In the genomic region with DNA sequence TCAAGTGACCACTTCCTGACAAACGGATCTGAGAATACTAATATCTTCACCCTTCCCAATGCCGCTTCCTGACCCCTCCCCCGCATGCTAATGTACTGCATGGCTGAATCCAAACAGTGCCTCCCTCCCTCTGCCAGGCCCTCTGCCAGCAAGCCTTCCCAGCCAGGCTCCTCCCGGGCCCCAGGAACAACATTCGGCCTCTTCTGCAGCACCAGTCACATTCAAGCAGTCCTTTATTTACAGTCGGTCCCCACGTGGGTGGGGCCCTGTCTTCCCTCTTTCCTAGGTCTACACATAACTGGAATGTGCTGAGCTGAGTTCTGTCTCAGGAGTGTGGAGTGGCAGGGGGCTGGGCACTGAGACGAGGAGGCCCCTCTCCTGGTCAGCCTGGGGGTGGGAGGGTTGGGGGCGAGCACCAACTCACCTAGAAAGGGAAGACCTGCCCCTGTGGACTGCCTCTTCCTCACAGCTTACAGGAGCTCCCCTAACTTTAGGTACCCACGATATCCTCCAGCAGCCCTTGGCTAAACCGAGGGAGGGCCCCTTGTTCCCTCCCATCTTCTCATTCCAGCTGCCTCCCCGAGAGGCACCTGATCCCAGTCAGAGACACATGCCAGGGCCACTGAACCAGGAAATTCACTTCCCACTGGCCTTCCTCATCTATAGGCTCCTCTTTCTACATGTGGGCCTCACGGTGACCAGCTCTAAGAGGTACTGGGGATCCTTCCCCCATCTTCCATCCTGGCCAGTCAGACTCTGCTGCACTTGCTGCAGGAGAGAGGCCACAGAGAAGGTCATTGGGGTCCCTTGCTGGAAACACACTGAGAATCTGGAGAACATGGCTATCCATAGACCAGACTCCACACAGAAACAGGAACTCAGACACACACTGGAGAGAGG, we compare ENCODE assay signal across 7 mouse cellular contexts. TPM values are rescaled to one million over a fixed set of nuclear protein-coding genes. Genes with fewer than 3 reads are reported as not detected.
DNase-seq lines count a peak whose midpoint lies in the region; ATAC-seq lines count a peak whose summit lies in the region.

No protein-coding gene starts in this region.

- H3K9me3 ChIP-seq in embryonic facial prominence, embryonic 10.5 days = no peaks in the 10 kb centered on the region
- H3K9me3 ChIP-seq in heart, embryonic 10.5 days = no peaks in the 10 kb centered on the region
- H3K9me3 ChIP-seq in limb, embryonic 15.5 days = no peaks in the 10 kb centered on the region
- H3K9me3 ChIP-seq in midbrain, embryonic 16.5 days (replicated peaks; ENCODE audit: control insufficient read depth, low read length, poor library complexity, severe bottlenecking) = no peaks in the 10 kb centered on the region

- H3K4me1 ChIP-seq in embryonic facial prominence, embryonic 10.5 days = peaks cover 91% of the 10 kb centered on the region
- H3K4me1 ChIP-seq in heart, embryonic 10.5 days = peaks cover 98% of the 10 kb centered on the region
- H3K4me1 ChIP-seq in limb, embryonic 15.5 days = peaks cover 80% of the 10 kb centered on the region
- H3K4me1 ChIP-seq in midbrain, embryonic 16.5 days (ENCODE audit: control insufficient read depth, insufficient read depth, low read length) = peaks cover 43% of the 10 kb centered on the region

- H3K27ac ChIP-seq in embryonic facial prominence, embryonic 10.5 days (replicated peaks) = peak overlapping the region; percentile 65
- peak overlapping the region; percentile 88 for H3K27ac ChIP-seq in heart, embryonic 10.5 days
- peak overlapping the region; percentile 94 for H3K27ac ChIP-seq in limb, embryonic 15.5 days
- peak overlapping the region; percentile 56 for H3K27ac ChIP-seq in midbrain, embryonic 16.5 days (ENCODE audit: low read length)

- H3K27me3 ChIP-seq in embryonic facial prominence, embryonic 10.5 days (replicated peaks; ENCODE audit: low read depth, poor library complexity, severe bottlenecking) = no peaks in the 10 kb centered on the region
- no peaks in the 10 kb centered on the region for H3K27me3 ChIP-seq in heart, embryonic 10.5 days (ENCODE audit: insufficient read depth, poor library complexity, severe bottlenecking)
- no peaks in the 10 kb centered on the region for H3K27me3 ChIP-seq in limb, embryonic 15.5 days
- H3K27me3 ChIP-seq in midbrain, embryonic 16.5 days (ENCODE audit: control insufficient read depth, insufficient read depth, low read depth, low read length) = no peaks in the 10 kb centered on the region

- peak; percentile 41 for ATAC-seq in limb, embryonic 15.5 days (ENCODE audit: insufficient number of reproducible peaks, low FRiP score, low TSS enrichment, low read depth)
- ATAC-seq in midbrain, embryonic 16.5 days = no peak

- no peak overlapping the region for H3K9ac ChIP-seq in limb, embryonic 15.5 days
- peak overlapping the region; percentile 33; the same call in 1 of the 2 replicates for H3K9ac ChIP-seq in midbrain, embryonic 16.5 days (ENCODE audit: low read depth, low read length)

- peak; percentile 43 to 60 for DNase-seq in adrenal gland, postnatal 4 days (ENCODE audit: low spot score in 2 of 2)
- DNase-seq in embryonic facial prominence, embryonic 10.5 days (ENCODE audit: low spot score) = peak; percentile 49
- peak; percentile 90 for DNase-seq in heart, embryonic 10.5 days (ENCODE audit: low spot score)
- DNase-seq in kidney, adult 9 months = peak; percentile 95
- DNase-seq in urinary bladder, postnatal 14 days (ENCODE audit: low spot score) = peak; percentile 84

- WGBS in embryonic facial prominence, embryonic 10.5 days = 15% methylated on average over 13 of the region's 13 CpGs
- WGBS in heart, embryonic 10.5 days = 8% methylated on average over 13 of the region's 13 CpGs
- 13% methylated on average over 12 of the region's 13 CpGs for WGBS in limb, embryonic 15.5 days
- 8% methylated on average over 13 of the region's 13 CpGs for WGBS in midbrain, embryonic 16.5 days

- peak overlapping the region; percentile 78; the same call in 1 of the 2 replicates for H3K4me3 ChIP-seq in embryonic facial prominence, embryonic 10.5 days
- peak overlapping the region; percentile 41 for H3K4me3 ChIP-seq in heart, embryonic 10.5 days
- H3K4me3 ChIP-seq in limb, embryonic 15.5 days = 0 out of 2 replicates have a peak overlapping the region, but pooled peaks have one; percentile 4
- H3K4me3 ChIP-seq in midbrain, embryonic 16.5 days (ENCODE audit: low read depth, low read length) = no peak overlapping the region

- H3K4me2 ChIP-seq in limb, embryonic 15.5 days = peak overlapping the region; percentile 76
- H3K4me2 ChIP-seq in midbrain, embryonic 16.5 days (ENCODE audit: low read length) = peak overlapping the region; percentile 21

- peaks cover 69% of the 10 kb centered on the region for H3K36me3 ChIP-seq in embryonic facial prominence, embryonic 10.5 days (replicated peaks)
- H3K36me3 ChIP-seq in heart, embryonic 10.5 days = peaks cover 29% of the 10 kb centered on the region; the same call in 1 of the 2 replicates
- H3K36me3 ChIP-seq in limb, embryonic 15.5 days = peaks cover 13% of the 10 kb centered on the region; the same call in 1 of the 2 replicates
- H3K36me3 ChIP-seq in midbrain, embryonic 16.5 days (ENCODE audit: control insufficient read depth, insufficient read depth, low read length) = peaks cover 2% of the 10 kb centered on the region; the same call in 1 of the 2 replicates

RNA-seq across cellular contexts. Expression of gene Tet3, which starts 15.2 kb away (rescaled TPM):
- 10 to 100 TPM; 79.0 to 79.5 TPM for total RNA-seq in adrenal gland, postnatal 4 days (2021)
- polyA plus RNA-seq in embryonic facial prominence, embryonic 10.5 days (2016; fragmentation: Nextera tagmentation; extraction: Ambion mirVana) = 45.1 and 50.0 TPM in 2 replicates
- polyA plus RNA-seq in heart, embryonic 10.5 days (2016; fragmentation: Nextera tagmentation; extraction: Ambion mirVana) = 29.8 and 31.3 TPM in 2 replicates
- polyA plus RNA-seq in limb, embryonic 15.5 days (2015; fragmentation: Nextera tagmentation; extraction: Ambion mirVana) = 57.1 and 59.5 TPM in 2 replicates
- polyA plus RNA-seq in midbrain, embryonic 16.5 days (2015; fragmentation: Nextera tagmentation; extraction: Ambion mirVana) = 51.9 and 53.2 TPM in 2 replicates
